Mouse (Mus musculus): ENCODE results near the gene Hist1h4c. TPM values are rescaled to one million over a fixed set of nuclear protein-coding genes. Genes with fewer than 3 reads are reported as not detected.
"Not testable (repeated sequence)": the region's sequence is repeated elsewhere in the genome, so short reads cannot be mapped to it uniquely, and the experiment has no call there.

Hist1h4c gene
- polyA plus RNA-seq (2015; fragmentation: Nextera tagmentation; extraction: Ambion mirVana) = 9.0 and 10.3 TPM in 2 replicates

GRCm38 (mm10) chr13:23698300-23698693 is at the start of gene Hist1h4c:
Gene Hist1h4c (minus strand): TSS chr13:23698454.
- H3K4me2 ChIP-seq (replicated peaks) = peak within 1 kb of the TSS; percentile 59
- peaks cover 21% of the 10 kb centered on the region for H3K4me1 ChIP-seq
- H3K4me3 ChIP-seq = peak within 1 kb of the TSS; percentile 40
- WGBS = 0% methylated on average over 22 of the region's 22 CpGs
- peak; percentile 96 for ATAC-seq (ENCODE audit: low FRiP score, low read depth)
- peak within 1 kb of the TSS; percentile 83 for H3K27ac ChIP-seq
- H3K9ac ChIP-seq = peak within 1 kb of the TSS; percentile 56
- H3K36me3 ChIP-seq = no peaks in the 10 kb centered on the region
- no peaks in the 10 kb centered on the region for H3K27me3 ChIP-seq
- H3K9me3 ChIP-seq = no peaks in the 10 kb centered on the region

DNA sequence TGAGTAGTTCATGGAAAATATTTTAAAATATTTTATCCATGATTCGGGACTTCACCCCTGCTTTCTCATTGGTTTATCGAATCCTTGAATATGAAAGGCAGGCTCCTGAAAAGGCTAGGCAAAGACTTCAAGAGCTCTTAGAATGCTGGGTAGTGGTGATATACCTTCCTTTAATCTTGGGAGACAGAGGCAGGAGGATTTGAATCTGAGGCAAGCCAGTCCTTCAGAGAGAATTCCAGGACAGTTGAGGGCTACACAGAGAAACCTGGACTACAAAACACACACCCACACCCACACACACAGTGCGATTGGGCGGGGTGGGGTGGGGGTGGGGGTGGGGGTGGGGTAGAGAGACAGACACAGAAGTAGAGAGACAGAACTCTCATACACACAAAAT is 49.6 kb upstream of the Hist1h4c start:
- H3K36me3 ChIP-seq = no peaks in the 10 kb centered on the region
- peak overlapping the region; percentile 68 for H3K9ac ChIP-seq
- no peaks in the 10 kb centered on the region for H3K9me3 ChIP-seq
- peaks cover 29% of the 10 kb centered on the region for H3K4me1 ChIP-seq
- 9% methylated on average over 4 of the region's 4 CpGs for WGBS
- H3K27me3 ChIP-seq = no peaks in the 10 kb centered on the region
- H3K27ac ChIP-seq = peak overlapping the region; percentile 99
- H3K4me2 ChIP-seq (replicated peaks) = peak overlapping the region; percentile 69
- no peak for ATAC-seq (ENCODE audit: low FRiP score, low read depth)
- H3K4me3 ChIP-seq = peak overlapping the region; percentile 49; the same call in 1 of the 2 replicates

DNA sequence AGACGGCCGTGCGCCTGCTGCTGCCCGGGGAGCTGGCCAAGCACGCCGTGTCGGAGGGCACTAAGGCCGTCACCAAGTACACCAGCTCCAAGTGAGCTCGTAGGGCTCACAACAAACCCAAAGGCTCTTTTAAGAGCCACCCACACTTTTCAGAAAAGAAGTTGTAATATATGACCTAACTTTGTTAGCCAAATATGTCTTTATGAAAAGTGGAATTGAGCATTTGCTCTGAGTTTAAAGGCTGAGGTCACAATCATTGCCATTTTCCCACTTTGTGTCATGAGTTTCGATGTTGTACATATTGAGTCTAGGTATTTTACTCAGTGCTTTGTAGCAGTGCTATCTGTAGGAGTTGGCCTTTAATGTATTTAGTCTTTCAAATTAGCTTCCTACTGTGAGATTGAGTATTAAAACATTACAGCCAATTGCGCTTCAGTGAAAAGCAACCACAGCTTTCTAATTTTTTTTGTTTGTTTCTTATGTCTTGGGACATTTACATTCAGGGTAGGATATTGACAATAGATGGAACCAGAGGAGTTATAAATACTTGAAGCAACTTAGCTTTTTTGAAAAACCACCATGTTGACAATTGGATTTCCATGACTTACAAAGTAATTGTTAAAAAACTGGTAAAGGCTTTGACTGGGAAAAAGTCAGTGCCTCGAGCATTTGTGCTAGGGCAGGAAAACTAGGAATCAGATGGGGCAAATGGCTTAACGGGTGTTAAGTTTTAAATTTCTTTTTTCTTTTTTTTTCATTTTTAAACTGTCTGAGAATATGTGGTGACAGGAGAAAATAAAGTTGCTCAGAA is 49.0 kb upstream of the Hist1h4c start:
- peaks cover 25% of the 10 kb centered on the region for H3K4me1 ChIP-seq
- H3K9ac ChIP-seq = peak overlapping the region; percentile 68
- H3K4me2 ChIP-seq (replicated peaks) = peak overlapping the region; percentile 69
- ATAC-seq (ENCODE audit: low FRiP score, low read depth) = no peak
- H3K9me3 ChIP-seq = no peaks in the 10 kb centered on the region
- no peaks in the 10 kb centered on the region for H3K27me3 ChIP-seq
- WGBS = 3% methylated on average over 13 of the region's 13 CpGs
- peak overlapping the region; percentile 99 for H3K27ac ChIP-seq
- peak overlapping the region; percentile 49 for H3K4me3 ChIP-seq
- H3K36me3 ChIP-seq = no peaks in the 10 kb centered on the region

DNA sequence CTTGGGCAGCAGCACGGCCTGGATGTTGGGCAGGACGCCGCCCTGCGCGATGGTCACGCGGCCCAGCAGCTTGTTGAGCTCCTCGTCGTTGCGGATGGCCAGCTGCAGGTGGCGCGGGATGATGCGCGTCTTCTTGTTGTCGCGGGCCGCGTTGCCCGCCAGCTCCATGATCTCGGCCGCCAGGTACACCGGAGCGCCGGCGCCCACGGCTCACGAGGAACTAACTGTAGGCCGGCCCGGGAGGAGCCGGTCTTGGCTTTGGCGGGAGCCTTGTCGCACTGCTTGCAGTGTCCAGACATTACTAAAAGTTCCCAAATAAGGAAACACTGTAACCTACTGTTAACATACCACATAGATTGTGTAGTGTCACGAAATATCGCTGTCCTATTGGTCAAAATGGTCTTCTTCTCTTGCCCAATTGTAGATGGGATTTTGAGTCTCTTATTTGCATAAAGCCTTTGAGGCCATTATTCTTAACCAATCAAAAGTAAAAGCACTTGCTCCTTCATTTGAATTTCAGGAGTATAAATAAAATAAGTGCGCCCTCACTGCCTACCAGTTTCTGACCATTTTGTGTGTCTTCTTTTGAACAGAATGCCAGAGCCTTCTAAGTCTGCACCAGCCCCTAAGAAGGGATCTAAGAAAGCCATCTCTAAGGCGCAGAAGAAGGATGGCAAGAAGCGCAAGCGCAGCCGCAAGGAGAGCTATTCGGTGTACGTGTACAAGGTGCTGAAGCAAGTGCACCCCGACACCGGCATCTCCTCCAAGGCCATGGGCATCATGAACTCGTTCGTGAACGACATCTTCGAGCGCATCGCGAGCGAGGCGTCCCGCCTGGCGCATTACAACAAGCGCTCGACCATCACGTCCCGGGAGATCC is 48.2 kb upstream of the Hist1h4c start, which contains the start of gene Hist1h2bb:
Hist1h2bb (plus strand) TSS at position 534 of the 880 bp plus-strand sequence.
- H3K4me1 ChIP-seq = peaks cover 25% of the 10 kb centered on the region
- H3K27ac ChIP-seq = peak within 1 kb of the TSS; percentile 99
- H3K4me3 ChIP-seq = peak within 1 kb of the TSS; percentile 49
- not testable (repeated sequence) for H3K36me3 ChIP-seq, H3K9me3 ChIP-seq, H3K27me3 ChIP-seq
- peak within 1 kb of the TSS; percentile 73 for H3K9ac ChIP-seq
- WGBS = under 1% methylated on average over 44 of the region's 58 CpGs
- ATAC-seq (ENCODE audit: low FRiP score, low read depth) = peak; percentile 93
- H3K4me2 ChIP-seq (replicated peaks) = peak within 1 kb of the TSS; percentile 69

GRCm38 (mm10) chr13:23745381-23746161 is 47.3 kb upstream of the Hist1h4c start, which contains the start of gene Hist1h3c:
Gene Hist1h3c (minus strand): TSS chr13:23745602.
- ATAC-seq (ENCODE audit: low FRiP score, low read depth) = peak; percentile 74
- peak within 1 kb of the TSS; percentile 49 for H3K4me3 ChIP-seq
- no peaks in the 10 kb centered on the region for H3K36me3 ChIP-seq
- peak within 1 kb of the TSS; percentile 69 for H3K4me2 ChIP-seq (replicated peaks)
- no peaks in the 10 kb centered on the region for H3K9me3 ChIP-seq
- peak within 1 kb of the TSS; percentile 99 for H3K27ac ChIP-seq
- no peaks in the 10 kb centered on the region for H3K27me3 ChIP-seq
- under 1% methylated on average over 28 of the region's 28 CpGs for WGBS
- peaks cover 30% of the 10 kb centered on the region for H3K4me1 ChIP-seq
- peak within 1 kb of the TSS; percentile 73 for H3K9ac ChIP-seq

DNA sequence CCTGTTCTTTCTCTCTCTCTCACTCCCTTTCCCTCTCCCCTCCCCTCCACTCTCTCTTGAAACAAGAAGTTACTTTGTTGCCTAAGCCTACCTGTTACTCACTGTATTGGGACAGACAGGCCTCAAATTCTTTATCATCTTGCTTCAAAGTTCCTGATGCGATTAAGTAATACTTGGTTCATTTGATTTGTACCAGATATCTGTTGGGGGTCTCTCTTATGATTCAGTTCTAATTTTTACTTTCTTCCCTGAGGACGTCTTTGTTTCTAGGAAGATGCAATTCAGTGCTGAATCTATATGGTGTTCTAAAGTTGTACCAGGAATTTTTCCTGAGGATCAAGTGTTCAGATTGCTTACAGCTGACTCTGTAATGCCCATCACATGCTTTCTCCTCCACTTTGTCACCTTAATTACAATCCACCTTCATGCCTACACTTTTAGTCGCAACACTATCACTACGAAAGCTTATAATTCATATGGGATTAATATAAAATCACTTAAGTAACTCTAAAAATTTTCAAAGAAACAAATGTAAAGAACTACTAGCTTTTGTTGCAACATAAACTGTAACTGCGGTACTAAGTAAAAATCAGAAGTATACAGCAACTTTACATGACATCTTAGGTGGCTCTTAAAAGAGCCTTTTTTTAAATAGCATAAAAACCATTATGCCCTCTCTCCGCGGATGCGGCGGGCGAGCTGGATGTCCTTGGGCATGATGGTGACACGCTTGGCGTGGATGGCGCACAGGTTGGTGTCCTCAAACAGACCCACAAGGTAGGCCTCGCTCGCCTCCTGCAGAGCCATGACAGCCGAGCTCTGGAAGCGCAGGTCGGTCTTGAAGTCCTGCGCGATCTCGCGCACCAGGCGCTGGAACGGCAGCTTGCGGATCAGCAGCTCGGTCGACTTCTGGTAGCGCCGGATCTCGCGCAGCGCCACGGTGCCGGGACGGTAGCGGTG is 46.4 kb upstream of the Hist1h4c start:
- Histone ChIP-seq H3K9me3 (no peaks in the 10 kb centered on the region), H3K9ac (peak overlapping the region; percentile 69), H3K27me3 (no peaks in the 10 kb centered on the region), H3K36me3 (no peaks in the 10 kb centered on the region), H3K4me3 (peak overlapping the region; percentile 49), H3K4me2 (replicated peaks) (peak overlapping the region; percentile 69), H3K4me1 (peaks cover 34% of the 10 kb centered on the region), H3K27ac (peak overlapping the region; percentile 72)
- no peak for ATAC-seq (ENCODE audit: low FRiP score, low read depth)
- WGBS = under 1% methylated on average over 22 of the region's 36 CpGs

GRCm38 (mm10) chr13:23743963-23744362 is 45.7 kb upstream of the Hist1h4c start:
- no peaks in the 10 kb centered on the region for H3K27me3 ChIP-seq
- no peak for ATAC-seq (ENCODE audit: low FRiP score, low read depth)
- H3K9ac ChIP-seq = peak overlapping the region; percentile 69
- peak overlapping the region; percentile 72; the same call in 1 of the 2 replicates for H3K27ac ChIP-seq
- peak overlapping the region; percentile 49 for H3K4me3 ChIP-seq
- peak overlapping the region; percentile 69 for H3K4me2 ChIP-seq (replicated peaks)
- no peaks in the 10 kb centered on the region for H3K9me3 ChIP-seq
- no peaks in the 10 kb centered on the region for H3K36me3 ChIP-seq
- 40% methylated on average over 4 of the region's 4 CpGs for WGBS
- peaks cover 34% of the 10 kb centered on the region for H3K4me1 ChIP-seq

GRCm38 (mm10) chr13:23743215-23743614 is 45.0 kb upstream of the Hist1h4c start:
- Histone ChIP-seq H3K4me3 (no peak overlapping the region), H3K9me3 (no peaks in the 10 kb centered on the region), H3K27ac (no peak overlapping the region), H3K4me1 (peaks cover 29% of the 10 kb centered on the region), H3K4me2 (replicated peaks) (no peak overlapping the region), H3K9ac (no peak overlapping the region), H3K36me3 (no peaks in the 10 kb centered on the region), H3K27me3 (no peaks in the 10 kb centered on the region)
- WGBS = 82% methylated on average over 5 of the region's 5 CpGs
- no peak for ATAC-seq (ENCODE audit: low FRiP score, low read depth)

- H3K9ac ChIP-seq = no peak overlapping the region
- H3K4me1 ChIP-seq = peaks cover 22% of the 10 kb centered on the region
- H3K27me3 ChIP-seq = no peaks in the 10 kb centered on the region
- H3K4me3 ChIP-seq = no peak overlapping the region
- no peaks in the 10 kb centered on the region for H3K36me3 ChIP-seq
- no peak overlapping the region for H3K27ac ChIP-seq
- H3K9me3 ChIP-seq = no peaks in the 10 kb centered on the region
- ATAC-seq (ENCODE audit: low FRiP score, low read depth) = no peak
- no peak overlapping the region for H3K4me2 ChIP-seq (replicated peaks)
Observed at GRCm38 (mm10) chr13:23742007-23742406, 43.8 kb upstream of the Hist1h4c start.

DNA sequence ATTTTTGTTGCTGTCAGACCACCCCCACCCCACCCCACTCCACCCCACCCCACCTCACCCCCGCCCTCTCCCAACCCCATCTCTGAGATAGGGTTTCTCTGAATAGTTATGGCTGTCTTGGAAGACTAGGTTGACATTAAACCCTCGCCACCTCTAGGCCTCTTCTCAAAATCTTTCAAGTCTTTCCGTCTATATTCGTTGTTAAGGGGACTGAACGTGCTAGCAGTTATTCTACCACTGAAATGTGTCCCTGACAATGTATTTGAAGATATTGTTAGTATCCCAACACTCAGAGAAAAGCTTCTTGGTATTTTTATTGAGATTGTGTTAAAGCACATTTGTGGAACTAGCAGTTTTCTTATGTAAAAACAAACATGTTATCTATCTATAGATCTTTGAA is 42.7 kb upstream of the Hist1h4c start:
- no peaks in the 10 kb centered on the region for H3K36me3 ChIP-seq
- no peaks in the 10 kb centered on the region for H3K9me3 ChIP-seq
- H3K4me3 ChIP-seq = peak overlapping the region; percentile 64
- no peak for ATAC-seq (ENCODE audit: low FRiP score, low read depth)
- 62% methylated on average over 5 of the region's 5 CpGs for WGBS
- peak overlapping the region; percentile 95 for H3K4me2 ChIP-seq (replicated peaks)
- H3K4me1 ChIP-seq = peaks cover 21% of the 10 kb centered on the region
- H3K9ac ChIP-seq = peak overlapping the region; percentile 89; the same call in 1 of the 2 replicates
- no peaks in the 10 kb centered on the region for H3K27me3 ChIP-seq
- 0 out of 2 replicates have a peak overlapping the region, but pooled peaks have one; percentile 58 for H3K27ac ChIP-seq
